Mouse (Mus musculus): Measurements from ENCODE around the gene Mgll.

GRCm38 (mm10) chr6:88721059-88721458 lies 3.2 kb upstream of the Mgll start:
- TF ChIP-seq CTCF (IDR thresholded peaks at IDR 0.05; ENCODE audit: borderline replicate concordance, insufficient read depth, low read depth, low read length) (no peak), POLR2A (IDR thresholded peaks at IDR 0.05; ENCODE audit: borderline replicate concordance, insufficient read depth, low read length) (no peak)

Measured in cerebellum, adult 2 months (tissue).